Mouse (Mus musculus): ENCODE measurements around the gene Fam131b.

DNA sequence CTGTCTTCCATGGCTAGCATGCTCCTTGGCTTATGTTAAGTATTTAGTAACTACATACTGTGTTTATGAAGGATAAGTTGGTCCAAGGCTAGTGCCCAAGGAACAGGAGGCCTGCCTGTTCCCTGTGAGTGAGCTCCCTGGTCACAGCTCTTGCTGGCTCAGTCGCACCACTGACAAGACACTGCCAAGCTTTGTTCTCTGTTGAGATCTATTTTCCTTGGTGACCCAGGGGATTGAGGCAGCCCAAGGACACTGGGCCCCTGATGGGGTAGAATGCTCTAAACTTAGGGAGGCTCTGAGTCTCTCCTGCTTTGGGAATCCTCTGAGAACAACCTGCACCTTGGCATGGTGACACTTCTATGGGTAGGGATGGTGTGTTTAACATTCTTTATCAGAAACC is 37.6 kb upstream of the Fam131b start:
- TF ChIP-seq CTCF (IDR thresholded peaks at IDR 0.05; ENCODE audit: low read depth, low read length) (no peak), POLR2A (IDR thresholded peaks at IDR 0.05; ENCODE audit: insufficient read depth, low read length) (no peak), EP300 (IDR thresholded peaks at IDR 0.05; ENCODE audit: insufficient read depth, low read depth, low read length) (no peak)
